Mouse (Mus musculus) stomach, postnatal 0 days (tissue): ENCODE data around the gene Pou5f2.

Source experiments
- CTCF ChIP-seq: IDR thresholded peaks from 2 replicates; pipeline ENCODE4 v1.5.1; 2016; ENCODE audit warnings: antibody characterized with exemption, low read depth, mild to moderate bottlenecking, moderate library complexity
- EP300 ChIP-seq: optimal IDR thresholded peaks from 2 replicates; pipeline ENCODE3; 2016; ENCODE audit warnings: antibody characterized with exemption

GRCm38 (mm10) chr13:78032821-78033220 lies 8.1 kb downstream of the Pou5f2 start:
- no peak for TF ChIP-seq CTCF
- no peak for TF ChIP-seq EP300
